Mouse (Mus musculus) CH12.LX (cell line): ENCODE measurements around the gene Taf15. TPM values are rescaled to one million over a fixed set of nuclear protein-coding genes. Genes with fewer than 3 reads are reported as not detected.

Experiments
- DNase-seq: peaks from one replicate; pipeline ENCODE4 v3.0.0-alpha.2; 2013; ENCODE audit errors: extremely low read depth
- H3K27ac ChIP-seq: 2 replicates; pipeline ENCODE4 v1.5.1; 2012; ENCODE audit warnings: low read depth, mild to moderate bottlenecking, control low read depth, moderate library complexity; ENCODE audit not compliant: insufficient read depth
- H3K27me3 ChIP-seq: replicated peaks from 2 replicates; pipeline ENCODE3; 2012; ENCODE audit warnings: inconsistent platforms
- H3K36me3 ChIP-seq, 2 experiments: replicated peaks in 1 of 2; 2 replicates each; pipeline versions ENCODE3 to v1.6.1; 2012; ENCODE audit warnings: inconsistent platforms in 1 of 2, low read length in 1 of 2, mild to moderate bottlenecking in 1 of 2, mixed read lengths in 1 of 2, moderate library complexity in 1 of 2; ENCODE audit not compliant: control insufficient read depth in 1 of 2, insufficient read depth in 1 of 2
- H3K4me1 ChIP-seq, 2 experiments: 2 replicates each; pipeline ENCODE4 v1.6.1; 2012; ENCODE audit warnings: inconsistent platforms in 1 of 2, moderate library complexity in 1 of 2; ENCODE audit not compliant: insufficient read depth in 2 of 2, control insufficient read depth in 1 of 2
- H3K4me2 ChIP-seq: 2 replicates; pipeline ENCODE4 v1.6.1; 2012; ENCODE audit warnings: low read depth, mild to moderate bottlenecking, control low read depth; ENCODE audit not compliant: poor library complexity, insufficient read depth, severe bottlenecking
- H3K4me3 ChIP-seq, 3 experiments: fragments of 150-350 bp in 1 of 3; sonication (generic) in 1 of 3; replicated peaks in 1 of 3; 2 replicates each; pipeline versions ENCODE3 to v1.5.1; 2011 to 2012; ENCODE audit warnings: low read depth in 2 of 3, low read length in 2 of 3, mild to moderate bottlenecking in 2 of 3, moderate library complexity in 2 of 3, control low read depth in 1 of 3, improper control_type of control experiment in 1 of 3, inconsistent platforms in 1 of 3, mixed read lengths in 1 of 3; ENCODE audit not compliant: poor library complexity in 1 of 3
- H3K79me2 ChIP-seq: replicated peaks from 2 replicates; pipeline ENCODE4 v1.6.1; 2012; ENCODE audit warnings: mild to moderate bottlenecking, moderate library complexity; ENCODE audit not compliant: control insufficient read depth, poor library complexity, insufficient read depth, severe bottlenecking; ENCODE audit errors: extremely low read depth
- H3K9ac ChIP-seq: 2 replicates; pipeline ENCODE4 v1.6.1; 2012; ENCODE audit warnings: low read depth, mild to moderate bottlenecking, control low read depth, moderate library complexity; ENCODE audit not compliant: insufficient read depth
- H3K9me3 ChIP-seq: replicated peaks from 2 replicates; pipeline ENCODE3; 2012; ENCODE audit warnings: low read length, inconsistent platforms, mixed read lengths
- CHD2 ChIP-seq: IDR thresholded peaks from 2 replicates; pipeline ENCODE4 v1.6.1; 2011; ENCODE audit warnings: low read length, improper control_type of control experiment
- CTCF ChIP-seq, 2 experiments: IDR thresholded peaks in 1 of 2; conservative IDR thresholded peaks in 1 of 2; 2 replicates each; pipeline ENCODE4 v1.5.1; 2011 to 2012; ENCODE audit warnings: low read depth in 2 of 2, low read length in 2 of 2, improper control_type of control experiment in 1 of 2, inconsistent platforms in 1 of 2, mild to moderate bottlenecking in 1 of 2, moderate library complexity in 1 of 2
- ELF1 ChIP-seq: IDR thresholded peaks from 2 replicates; pipeline ENCODE4 v1.6.1; 2014; ENCODE audit warnings: low read depth, mild to moderate bottlenecking, inconsistent platforms, low read length, improper control_type of control experiment
- EP300 ChIP-seq: IDR thresholded peaks from 2 replicates; pipeline ENCODE4 v1.6.1; 2011; ENCODE audit warnings: low read length, improper control_type of control experiment
- ETS1 ChIP-seq: conservative IDR thresholded peaks from 2 replicates; pipeline ENCODE4 v1.6.1; 2012; ENCODE audit warnings: low read depth, mild to moderate bottlenecking, inconsistent platforms, low read length, improper control_type of control experiment, moderate library complexity
- GABPA ChIP-seq: IDR thresholded peaks from 2 replicates; pipeline ENCODE4 v1.6.1; 2012; ENCODE audit warnings: low read depth, low read length, improper control_type of control experiment, inconsistent platforms; ENCODE audit not compliant: insufficient replicate concordance
- HCFC1 ChIP-seq: IDR thresholded peaks from 2 replicates; pipeline ENCODE4 v1.6.1; 2012; ENCODE audit warnings: low read depth, mild to moderate bottlenecking, inconsistent platforms, low read length, improper control_type of control experiment
- JUN ChIP-seq: IDR thresholded peaks from 2 replicates; pipeline ENCODE4 v1.6.1; 2011; ENCODE audit warnings: low read depth, mild to moderate bottlenecking, low read length, improper control_type of control experiment, moderate library complexity; ENCODE audit not compliant: insufficient read depth
- JUND ChIP-seq: conservative IDR thresholded peaks from 2 replicates; pipeline ENCODE4 v1.6.1; 2011; ENCODE audit warnings: low read depth, low read length, improper control_type of control experiment
- KAT2A ChIP-seq: IDR thresholded peaks from 2 replicates; pipeline ENCODE4 v1.6.1; 2012; ENCODE audit warnings: low read length, improper control_type of control experiment, inconsistent platforms; ENCODE audit not compliant: insufficient replicate concordance
- MAFK ChIP-seq: IDR thresholded peaks from 2 replicates; pipeline ENCODE4 v1.6.1; 2011; ENCODE audit warnings: low read length, improper control_type of control experiment; ENCODE audit not compliant: insufficient replicate concordance
- MAX ChIP-seq: IDR thresholded peaks from 2 replicates; pipeline ENCODE4 v1.6.1; 2011; ENCODE audit warnings: low read length, improper control_type of control experiment
- MXI1 ChIP-seq: IDR thresholded peaks from 2 replicates; pipeline ENCODE4 v1.6.1; 2011; ENCODE audit warnings: mild to moderate bottlenecking, low read depth, low read length, improper control_type of control experiment
- MYC ChIP-seq: IDR thresholded peaks from 2 replicates; pipeline ENCODE4 v1.6.1; 2011; ENCODE audit warnings: low read depth, mild to moderate bottlenecking, improper control_type of control experiment, low read length
- NELFE ChIP-seq: IDR thresholded peaks from 2 replicates; pipeline ENCODE4 v1.6.1; 2011; ENCODE audit warnings: low read depth, low read length, improper control_type of control experiment
- NRF1 ChIP-seq: IDR thresholded peaks from 2 replicates; pipeline ENCODE4 v1.6.1; 2014; ENCODE audit warnings: low read depth, mild to moderate bottlenecking, inconsistent platforms, low read length, improper control_type of control experiment, moderate library complexity
- RAD21 ChIP-seq: IDR thresholded peaks from 2 replicates; pipeline ENCODE4 v1.6.1; 2011; ENCODE audit warnings: low read depth, mild to moderate bottlenecking, low read length, improper control_type of control experiment, moderate library complexity
- SMC3 ChIP-seq: IDR thresholded peaks from 2 replicates; pipeline ENCODE4 v1.6.1; 2011; ENCODE audit warnings: low read depth, low read length, improper control_type of control experiment
- TCF12 ChIP-seq: IDR thresholded peaks from 2 replicates; pipeline ENCODE4 v1.6.1; 2014; ENCODE audit warnings: low read depth, mild to moderate bottlenecking, inconsistent platforms, low read length, improper control_type of control experiment
- UBTF ChIP-seq: IDR thresholded peaks from 2 replicates; pipeline ENCODE4 v1.6.1; 2012; ENCODE audit warnings: low read depth, mild to moderate bottlenecking, inconsistent platforms, low read length, improper control_type of control experiment, moderate library complexity
- USF1 ChIP-seq: IDR thresholded peaks from 2 replicates; pipeline ENCODE4 v1.6.1; 2014; ENCODE audit warnings: low read depth, mild to moderate bottlenecking, inconsistent platforms, low read length, improper control_type of control experiment
- ZC3H11A ChIP-seq: IDR thresholded peaks from 2 replicates; pipeline ENCODE4 v1.6.1; 2012; ENCODE audit warnings: low read depth, mild to moderate bottlenecking, inconsistent platforms, low read length, improper control_type of control experiment
- dilution Hi-C: fragments of 300-500 bp; cut with MboI; formaldehyde crosslinking; loops from 2 replicates; pipeline ENCODE4 v1.14.3; 2020; ENCODE audit warnings: low sequenced_read_pairs; ENCODE audit not compliant: extremely low pct_unique_long_range_greater_than_20kb, extremely low pct_ligation_motif_present
- in situ Hi-C: fragments of 300-500 bp; cut with MboI; formaldehyde crosslinking; loops from 3 replicates; pipeline ENCODE4 v1.14.3; 2019; ENCODE audit warnings: low sequenced_read_pairs, low pct_ligation_motif_present, low pct_unique_long_range_greater_than_20kb, mixed read lengths
- polyA plus RNA-seq: library from polyadenylated mRNA; unstranded; fragments of >175 nt; gene quantifications from 2 replicates; pipeline ENCODE4 v1.2.1, GENCODE M21; 2012; ENCODE audit warnings: low read depth; ENCODE audit not compliant: insufficient read length
- total RNA-seq, 2 experiments: library from RNA; depleted of rRNA; stranded (reverse); fragments of 300-350 nt in 1 of 2; fragments of >200 nt in 1 of 2; gene quantifications; 2 replicates each; pipeline ENCODE4 v1.2.3; 2012 to 2014

Gene Taf15
- total and polyA plus RNA-seq, 3 experiments, result 38.8 to 367 (median 69.8) TPM

- in situ Hi-C loops (no loop called here), dilution Hi-C loops (no loop called here)
- Histone ChIP-seq H3K9me3 (no peaks in the 10 kb centered on the region), H3K36me3 (peaks cover 0 to 58% of the 10 kb centered on the region in 2 experiments), H3K79me2 (no peaks in the 10 kb centered on the region), H3K27ac (no peak within 1 kb of the TSS), H3K4me1 (peaks cover 0 to 8% of the 10 kb centered on the region in 2 experiments; a peak in 2 of 4 replicates), H3K4me2 (no peak within 1 kb of the TSS), H3K27me3 (no peaks in the 10 kb centered on the region), H3K4me3 (no peak within 1 kb of the TSS), H3K9ac (no peak within 1 kb of the TSS)
- no peak for DNase-seq
- TF ChIP-seq ZC3H11A (no peak), UBTF (no peak), JUN (no peak), MXI1 (no peak), KAT2A (no peak), CTCF (conservative IDR thresholded peaks at IDR 0.05 in 1 of 2, IDR thresholded peaks at IDR 0.05 in 1 of 2; ENCODE audit: low read depth in 2 of 2, low read length in 2 of 2) (0 out of 4 replicates have a peak, but pooled peaks of 1 of the 2 experiments have one; percentile 6), NELFE (no peak), CHD2 (no peak)
Measured at GRCm38 (mm10) chr11:83522075-83522474, 49.2 kb downstream of the Taf15 start, which contains the start of gene Heatr9. Heatr9 (minus strand) TSS chr11:83522175.

GRCm38 (mm10) chr11:83529024-83529423, 56.1 kb downstream of the Taf15 start:
- Histone ChIP-seq H3K9me3 (no peaks in the 10 kb centered on the region), H3K4me1 (peaks cover 26% of the 10 kb centered on the region in 2 experiments), H3K9ac (no peak overlapping the region), H3K4me2 (no peak overlapping the region), H3K27ac (no peak overlapping the region)
- DNase-seq, result no peak
- no peak for TF ChIP-seq HCFC1
- no peak for TF ChIP-seq ELF1
- TF ChIP-seq GABPA, result no peak
- TF ChIP-seq NELFE, result no peak
- TF ChIP-seq JUND, result no peak
- no peak for TF ChIP-seq EP300
- no peak for TF ChIP-seq SMC3
- TF ChIP-seq RAD21, result no peak
- no peak for TF ChIP-seq ZC3H11A
- no peak for TF ChIP-seq MAX
- TF ChIP-seq TCF12, result no peak
- no peak for TF ChIP-seq MAFK
- no peak for TF ChIP-seq MYC
- no peak for TF ChIP-seq NRF1
- TF ChIP-seq ETS1, result no peak
- no peak for TF ChIP-seq USF1
- TF ChIP-seq, all 38 proteins: peak for 0
- H3K36me3 ChIP-seq, result peaks cover 5 to 33% of the 10 kb centered on the region in 2 experiments
- dilution Hi-C loops (no loop called here), in situ Hi-C loops (no loop called here)
- H3K27me3 ChIP-seq, result no peaks in the 10 kb centered on the region
- no peaks in the 10 kb centered on the region for H3K79me2 ChIP-seq
- no peak overlapping the region for H3K4me3 ChIP-seq
